Mouse (Mus musculus) retina, embryonic 14.5 days (tissue): ENCODE measurements around the gene Lhfpl2.
"Not testable (repeated sequence)": the region's sequence is repeated elsewhere in the genome, so short reads cannot be mapped to it uniquely, and the experiment has no call there.

Source experiments
- DNase-seq: peaks from one replicate; pipeline ENCODE4 v3.0.0-alpha.2; 2015; ENCODE audit warnings: low spot score

The Lhfpl2 gene

GRCm38 (mm10) chr13:94057563-94058560 lies at the start of gene Lhfpl2:
Gene Lhfpl2 (plus strand): TSS chr13:94057796.
- DNase-seq = peak; percentile 66

GRCm38 (mm10) chr13:94011996-94012575 lies 45.5 kb upstream of the Lhfpl2 start:
- DNase-seq = no peak

- no peak for DNase-seq
Observed at GRCm38 (mm10) chr13:94013986-94014385, 43.6 kb upstream of the Lhfpl2 start.

GRCm38 (mm10) chr13:94024575-94024974 lies 33.0 kb upstream of the Lhfpl2 start:
- not testable (repeated sequence) for DNase-seq

- no peak for DNase-seq
Observed at GRCm38 (mm10) chr13:94029147-94029546, 28.4 kb upstream of the Lhfpl2 start.

GRCm38 (mm10) chr13:94030551-94030950 lies 27.0 kb upstream of the Lhfpl2 start:
- DNase-seq = no peak

- DNase-seq = no peak
Observed at GRCm38 (mm10) chr13:94037313-94038051, 20.1 kb upstream of the Lhfpl2 start.

- no peak for DNase-seq
Observed at GRCm38 (mm10) chr13:94038052-94038340, 19.6 kb upstream of the Lhfpl2 start.

GRCm38 (mm10) chr13:94050036-94050435 lies 7.6 kb upstream of the Lhfpl2 start:
- no peak for DNase-seq

GRCm38 (mm10) chr13:94050782-94051181 lies 6.8 kb upstream of the Lhfpl2 start:
- no peak for DNase-seq

GRCm38 (mm10) chr13:94057036-94057562 lies 497 bp upstream of the Lhfpl2 start:
- DNase-seq = no peak

- no peak for DNase-seq
Observed at GRCm38 (mm10) chr13:94058642-94059222, 1.1 kb downstream of the Lhfpl2 start.

GRCm38 (mm10) chr13:94059373-94059772 lies 1.8 kb downstream of the Lhfpl2 start:
- DNase-seq = no peak

- no peak for DNase-seq
Observed at GRCm38 (mm10) chr13:94059778-94060177, 2.2 kb downstream of the Lhfpl2 start.

GRCm38 (mm10) chr13:94060461-94060860 lies 2.9 kb downstream of the Lhfpl2 start:
- DNase-seq = no peak

- DNase-seq = no peak
Observed at GRCm38 (mm10) chr13:94061256-94061877, 3.8 kb downstream of the Lhfpl2 start.

GRCm38 (mm10) chr13:94062349-94063111 lies 4.9 kb downstream of the Lhfpl2 start:
- DNase-seq = no peak

- DNase-seq = no peak
Observed at GRCm38 (mm10) chr13:94063156-94063555, 5.6 kb downstream of the Lhfpl2 start.

- no peak for DNase-seq
Observed at GRCm38 (mm10) chr13:94064571-94064970, 7.0 kb downstream of the Lhfpl2 start.

- no peak for DNase-seq
Observed at GRCm38 (mm10) chr13:94065276-94066050, 7.9 kb downstream of the Lhfpl2 start.
